19 mouse cellular contexts compared by ENCODE assay signal in the genomic region with DNA sequence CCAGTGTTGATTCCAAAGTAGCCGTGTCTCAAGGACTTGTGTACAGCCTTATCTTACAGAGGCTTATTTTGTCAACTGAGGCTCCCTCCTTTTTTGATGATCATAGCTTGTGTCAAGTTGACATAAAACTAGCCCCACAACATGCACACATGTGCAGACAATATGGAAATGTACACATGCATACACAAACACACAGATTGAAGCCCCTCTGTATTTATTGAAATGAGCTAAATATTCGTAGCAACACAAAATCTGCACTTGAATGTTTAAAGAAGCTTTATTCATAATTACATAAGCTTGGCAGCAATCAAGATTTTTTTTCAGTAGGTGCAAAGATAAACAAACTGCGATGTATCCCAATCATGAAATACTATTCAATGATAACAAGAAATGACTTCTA.
DNase-seq lines count a peak whose midpoint lies in the region; ATAC-seq and TF ChIP-seq lines count a peak whose summit lies in the region.
"Had no signal": no experiment of that assay in that cellular context is flagged by ENCODE, and none has a peak within 500 bp of the region (broad histone marks: within the 10 kb centered on the region; RNA-seq: fewer than 3 reads in every experiment).

No protein-coding gene starts in this region.

- H3K4me1 ChIP-seq in forebrain, embryonic 14.5 days (ENCODE audit: control insufficient read depth, insufficient read depth, low read length) = no peaks in the 10 kb centered on the region
- no peaks in the 10 kb centered on the region for H3K4me1 ChIP-seq in forebrain, postnatal 0 days (ENCODE audit: insufficient read depth)
- no peaks in the 10 kb centered on the region for H3K4me1 ChIP-seq in forebrain, embryonic 16.5 days (replicated peaks; ENCODE audit: control insufficient read depth, insufficient read depth, low read length)
- no peaks in the 10 kb centered on the region for H3K4me1 ChIP-seq in forebrain, embryonic 12.5 days
- H3K4me1 ChIP-seq: embryonic facial prominence, embryonic 13.5 days; embryonic facial prominence, embryonic 15.5 days had no signal

- H3K27me3 ChIP-seq in forebrain, embryonic 14.5 days (replicated peaks; ENCODE audit: control insufficient read depth, insufficient read depth, low read length) = no peaks in the 10 kb centered on the region
- no peaks in the 10 kb centered on the region for H3K27me3 ChIP-seq in forebrain, postnatal 0 days (ENCODE audit: insufficient read depth, low read length)
- H3K27me3 ChIP-seq in forebrain, embryonic 16.5 days (replicated peaks; ENCODE audit: control insufficient read depth, insufficient read depth, low read length) = no peaks in the 10 kb centered on the region
- H3K27me3 ChIP-seq in forebrain, embryonic 12.5 days = no peaks in the 10 kb centered on the region
- H3K27me3 ChIP-seq: embryonic facial prominence, embryonic 13.5 days; embryonic facial prominence, embryonic 15.5 days had no signal

- DNase-seq in forebrain, embryonic 14.5 days (ENCODE audit: low spot score) = peak; percentile 56
- DNase-seq in forebrain, postnatal 0 days = no peak
- no peak for DNase-seq in adipocyte (ENCODE audit: low spot score)
- DNase-seq: adrenal gland, adult 8-10 months; adrenal gland, postnatal 14 days; adrenal gland, postnatal 36 days; cerebellum, adult 11 months; cerebellum, adult 18-20 months; cerebellum, adult 8-10 months; cerebellum, adult 9-11 months; cerebellum, postnatal 14 days; cerebellum, postnatal 36 days; embryo, embryonic 11 days; gastrocnemius, adult 2 months had no signal

- ATAC-seq in forebrain, embryonic 14.5 days = peak; percentile 40; the same call in 1 of the 2 replicates
- no peak for ATAC-seq in forebrain, postnatal 0 days
- peak; percentile 76 for ATAC-seq in forebrain, embryonic 16.5 days
- no peak for ATAC-seq in forebrain, embryonic 12.5 days (ENCODE audit: low FRiP score)

- H3K9me3 ChIP-seq in forebrain, embryonic 14.5 days (replicated peaks; ENCODE audit: control insufficient read depth, low read length) = peaks cover 4% of the 10 kb centered on the region; the same call in 1 of the 2 replicates
- no peaks in the 10 kb centered on the region for H3K9me3 ChIP-seq in forebrain, postnatal 0 days (ENCODE audit: low read length)
- H3K9me3 ChIP-seq in forebrain, embryonic 16.5 days (ENCODE audit: control insufficient read depth, low read length) = no peaks in the 10 kb centered on the region
- H3K9me3 ChIP-seq in forebrain, embryonic 12.5 days = 0 out of 2 replicates have a peak, but pooled peaks cover 4% of the 10 kb centered on the region
- H3K9me3 ChIP-seq: embryonic facial prominence, embryonic 13.5 days; embryonic facial prominence, embryonic 15.5 days had no signal

- no peaks in the 10 kb centered on the region for H3K36me3 ChIP-seq in forebrain, embryonic 14.5 days (ENCODE audit: control insufficient read depth, insufficient read depth, low read length)
- H3K36me3 ChIP-seq in forebrain, postnatal 0 days (ENCODE audit: insufficient read depth) = no peaks in the 10 kb centered on the region
- no peaks in the 10 kb centered on the region for H3K36me3 ChIP-seq in forebrain, embryonic 16.5 days (ENCODE audit: control insufficient read depth, insufficient read depth)
- H3K36me3 ChIP-seq in forebrain, embryonic 12.5 days (replicated peaks) = no peaks in the 10 kb centered on the region
- H3K36me3 ChIP-seq: embryonic facial prominence, embryonic 13.5 days; embryonic facial prominence, embryonic 15.5 days had no signal

- no peak overlapping the region for H3K4me2 ChIP-seq in forebrain, embryonic 14.5 days (ENCODE audit: low read length)
- H3K4me2 ChIP-seq in forebrain, postnatal 0 days (ENCODE audit: low read depth) = no peak overlapping the region
- H3K4me2 ChIP-seq in forebrain, embryonic 16.5 days (ENCODE audit: low read length) = no peak overlapping the region
- H3K4me2 ChIP-seq in forebrain, embryonic 12.5 days = no peak overlapping the region
- H3K4me2 ChIP-seq: embryonic facial prominence, embryonic 13.5 days; embryonic facial prominence, embryonic 15.5 days had no signal

- H3K9ac ChIP-seq in forebrain, embryonic 14.5 days (ENCODE audit: low read length) = no peak overlapping the region
- no peak overlapping the region for H3K9ac ChIP-seq in forebrain, postnatal 0 days
- H3K9ac ChIP-seq in forebrain, embryonic 16.5 days (replicated peaks; ENCODE audit: low read depth, low read length) = no peak overlapping the region
- no peak overlapping the region for H3K9ac ChIP-seq in forebrain, embryonic 12.5 days
- H3K9ac ChIP-seq: embryonic facial prominence, embryonic 13.5 days; embryonic facial prominence, embryonic 15.5 days had no signal

- no peak overlapping the region for H3K4me3 ChIP-seq in forebrain, embryonic 14.5 days (ENCODE audit: low read depth, low read length)
- H3K4me3 ChIP-seq in forebrain, postnatal 0 days (ENCODE audit: low read depth, low read length) = no peak overlapping the region
- no peak overlapping the region for H3K4me3 ChIP-seq in forebrain, embryonic 16.5 days (replicated peaks; ENCODE audit: low read length)
- H3K4me3 ChIP-seq in forebrain, embryonic 12.5 days (replicated peaks) = no peak overlapping the region
- H3K4me3 ChIP-seq: embryonic facial prominence, embryonic 13.5 days; embryonic facial prominence, embryonic 15.5 days; erythroblast, embryonic 14.5 days; gastrocnemius, adult 2 months had no signal

- no peak for TF ChIP-seq CTCF in forebrain, postnatal 0 days (IDR thresholded peaks at IDR 0.05; ENCODE audit: low read depth)

- WGBS in forebrain, embryonic 14.5 days = 80% methylated on average over 3 of the region's 3 CpGs
- WGBS in forebrain, postnatal 0 days = 53% methylated on average over 3 of the region's 3 CpGs
- WGBS in forebrain, embryonic 16.5 days = 66% methylated on average over 3 of the region's 3 CpGs
- 92% methylated on average over 3 of the region's 3 CpGs for whole genome bisulfite sequencing in forebrain, embryonic 12.5 days

- H3K27ac ChIP-seq in forebrain, embryonic 14.5 days (ENCODE audit: low read depth, low read length) = no peak overlapping the region
- H3K27ac ChIP-seq in forebrain, postnatal 0 days (ENCODE audit: low read depth, low read length) = no peak overlapping the region
- H3K27ac ChIP-seq in forebrain, embryonic 16.5 days (ENCODE audit: low read length) = no peak overlapping the region
- H3K27ac ChIP-seq in forebrain, embryonic 12.5 days = no peak overlapping the region
- H3K27ac ChIP-seq: embryonic facial prominence, embryonic 13.5 days; embryonic facial prominence, embryonic 15.5 days; gastrocnemius, adult 2 months had no signal

Comparison
In these comparisons a context has a peak if more than half of its experiments do, and no peak if none do; other contexts are left out.
1. ATAC-seq: peak in forebrain, embryonic 14.5 days (single experiment) and forebrain, embryonic 16.5 days (single experiment); none in forebrain, postnatal 0 days (single experiment) and forebrain, embryonic 12.5 days (single experiment).